ENCODE assay signal across 25 mouse cellular contexts in genomic region chr3:89107545-89107944, GRCm38 (mm10). TPM values are rescaled to one million over a fixed set of nuclear protein-coding genes. Genes with fewer than 3 reads are reported as not detected.
"Had no signal": no experiment of that assay in that cellular context is flagged by ENCODE, and none has a peak within 500 bp of the region (broad histone marks: within the 10 kb centered on the region; RNA-seq: fewer than 3 reads in every experiment).

No protein-coding gene starts in this region.

- H3K4me2 ChIP-seq: liver, embryonic 15.5 days; lung, embryonic 15.5 days; midbrain, embryonic 11.5 days; midbrain, embryonic 13.5 days; midbrain, embryonic 15.5 days; neural tube, embryonic 12.5 days; stomach, embryonic 15.5 days had no signal

- H3K27ac ChIP-seq: liver, embryonic 15.5 days; lung, embryonic 15.5 days; macrophage; midbrain, embryonic 13.5 days; midbrain, embryonic 15.5 days; neural tube, embryonic 12.5 days; stomach, embryonic 15.5 days had no signal

- H3K36me3 ChIP-seq: liver, embryonic 15.5 days; lung, embryonic 15.5 days; midbrain, embryonic 13.5 days; midbrain, embryonic 15.5 days; neural tube, embryonic 12.5 days; stomach, embryonic 15.5 days had no signal

- H3K9ac ChIP-seq: liver, embryonic 15.5 days; liver, postnatal 0 days; lung, embryonic 15.5 days; midbrain, embryonic 13.5 days; midbrain, embryonic 15.5 days; neural tube, embryonic 12.5 days; stomach, embryonic 15.5 days had no signal

- H3K27me3 ChIP-seq: liver, embryonic 15.5 days; lung, embryonic 15.5 days; midbrain, embryonic 13.5 days; midbrain, embryonic 15.5 days; neural tube, embryonic 12.5 days; stomach, embryonic 15.5 days had no signal

- H3K4me1 ChIP-seq: lung, embryonic 15.5 days; neural tube, embryonic 12.5 days; stomach, embryonic 15.5 days had no signal

- H3K9me3 ChIP-seq: liver, embryonic 15.5 days; lung, embryonic 15.5 days; midbrain, embryonic 13.5 days; midbrain, embryonic 15.5 days; neural tube, embryonic 12.5 days; stomach, embryonic 15.5 days had no signal

- ATAC-seq: liver, postnatal 0 days; lung, postnatal 0 days; midbrain, embryonic 13.5 days; midbrain, embryonic 15.5 days had no signal

- DNase-seq: liver, postnatal 0 days; lung, adult 2 months; lung, postnatal 14 days; lung, postnatal 36 days; right cerebral cortex, postnatal 14 days; thymus, adult 2 months; thymus, postnatal 25 days; thymus, postnatal 4 days had no signal

- H3K4me3 ChIP-seq: liver, embryonic 15.5 days; lung, embryonic 15.5 days; midbrain, embryonic 13.5 days; midbrain, embryonic 15.5 days; neural tube, embryonic 12.5 days; stomach, embryonic 15.5 days had no signal

RNA-seq across cellular contexts. Expression of gene Gm43738, which starts 6.6 kb away (rescaled TPM):
- total RNA-seq: megakaryocyte progenitor cell, adult 5-6 weeks; midbrain, postnatal 0 days; monocyte, adult 5-6 weeks; neutrophil, adult 5-6 weeks had no signal
- polyA plus RNA-seq: liver, embryonic 15.5 days; liver, postnatal 0 days; lung, adult 2 months; lung, postnatal 0 days; macrophage; midbrain, embryonic 11.5 days; midbrain, embryonic 13.5 days; midbrain, embryonic 15.5 days; midbrain, postnatal 0 days; neural tube, embryonic 12.5 days; neural tube, embryonic 14.5 days; spleen, adult 2 months; stomach, embryonic 15.5 days; testis, adult 2 months; thymus, adult 2 months; urinary bladder, adult 2 months had no signal

RNA-seq across cellular contexts. Expression of gene Pklr, which starts 28.4 kb away (rescaled TPM):
- total RNA-seq: midbrain, postnatal 0 days; monocyte, adult 5-6 weeks; neutrophil, adult 5-6 weeks had no signal
- polyA plus RNA-seq: macrophage; midbrain, embryonic 13.5 days; testis, adult 2 months; urinary bladder, adult 2 months had no signal

RNA-seq across cellular contexts. Expression of gene Hcn3, which starts 52.5 kb away (rescaled TPM):
- total RNA-seq: monocyte, adult 5-6 weeks had no signal
